Mouse (Mus musculus): ENCODE data around the gene Ryr3.
"Not testable (repeated sequence)": the region's sequence is repeated elsewhere in the genome, so short reads cannot be mapped to it uniquely, and the experiment has no call there.

Gene Ryr3

DNA sequence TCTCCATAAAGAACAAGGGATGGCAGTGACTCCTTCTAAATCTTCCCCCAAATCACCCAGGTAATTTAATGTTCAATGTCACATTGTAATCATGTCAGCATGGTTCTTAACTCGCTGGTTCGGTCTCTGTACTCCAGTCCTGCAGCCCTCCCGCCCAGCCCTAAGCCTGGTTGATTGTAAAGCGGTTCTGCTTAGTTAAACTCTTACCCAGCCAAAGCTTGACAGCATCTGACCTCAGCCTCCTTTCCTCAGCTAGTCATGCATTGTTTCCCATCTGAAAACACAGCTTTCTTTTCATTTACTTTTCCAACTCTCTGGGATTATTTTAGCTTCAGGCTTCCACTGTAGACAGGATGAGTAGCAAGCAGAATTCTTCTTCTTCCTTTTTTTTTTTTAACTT lies 121.7 kb downstream of the Ryr3 start:
- DNase-seq (ENCODE audit: low spot score in 2 of 2), result no peak

DNA sequence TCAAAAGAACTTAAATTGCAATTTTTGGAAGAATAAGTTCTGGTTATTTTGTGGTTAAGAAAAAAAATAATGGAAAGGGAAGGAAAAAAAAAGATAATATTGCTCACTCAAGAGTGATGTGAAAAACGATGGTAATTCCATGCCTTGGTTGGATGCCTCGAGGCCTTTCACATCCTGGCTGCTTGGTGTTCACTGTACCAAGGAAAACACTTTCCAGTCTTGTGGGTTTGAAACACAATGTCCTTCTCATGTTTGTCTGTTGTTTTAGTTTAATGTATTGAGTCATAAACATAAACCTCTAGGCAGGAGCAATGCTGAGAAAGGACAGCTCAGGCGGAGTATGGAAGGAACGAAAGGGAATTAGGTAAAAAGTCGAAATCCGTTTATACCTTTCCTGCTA lies 122.8 kb downstream of the Ryr3 start:
- DNase-seq (ENCODE audit: low spot score in 2 of 2), result no peak

DNA sequence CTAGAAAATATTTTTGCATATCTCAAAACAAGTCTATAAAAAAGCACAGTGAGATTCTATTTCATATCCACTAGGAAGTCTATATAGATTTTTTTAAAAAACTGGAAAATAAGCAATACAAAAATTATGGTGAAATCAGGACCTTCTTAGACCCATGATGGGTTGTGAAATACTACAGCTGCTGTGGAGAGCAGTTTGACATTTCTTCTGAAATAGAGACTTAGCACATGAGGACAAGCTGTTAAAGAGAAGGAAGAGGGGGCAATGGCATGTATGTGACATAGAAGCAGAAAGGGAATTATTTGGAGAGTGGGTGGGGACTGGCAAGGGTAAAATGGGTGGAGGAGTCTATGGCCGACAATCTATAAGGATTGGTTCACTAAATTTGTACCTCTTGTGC lies 124.1 kb downstream of the Ryr3 start:
- no peak for DNase-seq (ENCODE audit: low spot score in 2 of 2)

DNA sequence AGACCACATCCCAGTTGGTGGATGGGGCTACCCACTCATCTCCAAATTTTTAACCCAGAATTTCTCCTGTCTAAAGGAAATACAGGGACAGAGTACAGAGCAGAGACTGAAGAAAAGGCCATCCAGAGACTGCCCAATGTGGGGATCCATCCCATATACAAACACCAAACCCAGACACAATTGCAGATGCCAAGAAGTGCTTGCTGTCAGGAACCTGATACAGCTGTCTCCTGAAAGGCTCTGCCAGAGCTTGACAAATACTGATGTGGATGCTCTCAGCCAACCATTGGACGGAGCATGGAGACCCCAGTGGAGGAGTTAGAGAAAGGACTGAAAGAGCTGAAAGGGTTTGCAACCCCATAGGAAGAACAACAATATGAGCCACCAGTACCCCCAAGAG lies 125.6 kb downstream of the Ryr3 start:
- DNase-seq (ENCODE audit: low spot score in 2 of 2), result not testable (repeated sequence)

DNA sequence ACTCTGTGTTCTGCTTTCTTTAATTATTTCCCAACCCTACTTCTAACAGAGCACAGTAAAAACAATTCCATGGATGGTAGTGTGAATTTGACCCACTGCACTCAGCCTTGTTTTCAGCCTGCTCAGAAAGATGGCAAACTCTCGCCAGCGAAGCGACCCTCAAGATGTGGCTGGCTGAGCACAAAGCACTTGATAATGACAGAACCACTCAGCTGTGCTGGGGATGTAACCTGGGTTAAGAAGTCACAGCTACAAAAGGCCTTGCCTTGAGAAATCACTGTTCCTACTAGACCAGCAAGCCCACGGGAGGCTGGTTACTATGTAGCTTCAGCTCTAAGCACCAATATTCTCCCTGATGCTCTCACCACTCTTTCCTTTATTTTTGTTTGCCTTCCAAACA lies 140.5 kb downstream of the Ryr3 start:
- no peak for DNase-seq (ENCODE audit: low spot score in 2 of 2)

DNA sequence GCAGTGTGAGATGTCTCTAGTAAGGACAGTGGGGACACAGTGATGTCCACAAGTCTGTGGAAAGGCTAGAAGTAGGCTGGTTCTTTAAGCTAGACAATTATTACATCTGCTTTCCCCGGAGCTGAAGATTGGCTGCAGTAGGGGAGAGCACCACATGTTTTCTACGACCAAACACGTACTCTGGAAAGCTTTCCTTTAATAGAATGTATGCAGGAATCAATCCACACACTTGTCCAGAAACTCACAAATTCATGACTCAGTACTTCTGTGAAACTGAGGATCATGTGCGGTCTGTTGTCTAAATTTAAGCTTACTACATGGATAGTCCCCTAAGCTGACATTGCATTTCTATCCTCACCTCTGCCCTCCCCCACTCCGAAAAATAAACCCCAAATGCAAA lies 157.5 kb downstream of the Ryr3 start:
- no peak for DNase-seq (ENCODE audit: low spot score in 2 of 2)

DNA sequence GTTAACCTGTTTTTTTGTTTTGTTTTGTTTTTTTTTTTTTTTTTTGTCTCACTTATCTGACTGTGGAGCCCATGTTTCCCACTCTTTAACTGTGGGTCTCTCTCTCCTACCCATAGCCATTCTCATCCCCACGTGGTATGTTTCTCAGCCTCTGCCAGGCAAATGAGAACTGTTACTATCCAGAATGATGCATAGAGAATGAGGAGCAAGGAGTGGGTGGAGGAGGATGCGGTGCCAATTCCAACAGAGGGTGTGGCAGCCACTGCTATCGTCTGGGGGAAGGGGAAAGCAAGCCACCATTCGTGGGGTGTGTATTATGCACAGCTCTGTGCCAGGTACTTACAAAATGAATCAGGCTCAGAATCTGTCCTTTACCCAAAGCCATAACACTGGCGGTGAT lies 158.0 kb downstream of the Ryr3 start:
- peak; percentile 27 to 55 for DNase-seq (ENCODE audit: low spot score in 2 of 2)

DNA sequence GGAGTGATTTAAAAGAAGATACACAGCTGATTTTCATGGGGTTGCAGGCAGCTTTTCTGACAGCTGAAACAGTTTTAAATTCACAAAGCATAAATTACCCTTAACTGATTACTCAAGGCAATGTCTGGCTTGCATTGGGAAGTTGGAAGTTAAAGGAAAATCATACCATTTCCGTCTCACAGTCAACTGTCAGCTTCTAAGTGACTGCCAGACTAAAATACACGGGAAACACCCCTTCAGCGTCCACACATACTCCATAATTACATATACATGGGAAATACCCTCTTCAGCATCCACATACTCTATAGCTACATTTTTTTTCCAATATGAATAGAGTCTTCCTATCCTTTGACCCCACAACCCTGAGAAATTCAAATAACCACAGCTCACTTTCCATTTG lies 158.8 kb downstream of the Ryr3 start:
- DNase-seq (ENCODE audit: low spot score in 2 of 2), result no peak

DNA sequence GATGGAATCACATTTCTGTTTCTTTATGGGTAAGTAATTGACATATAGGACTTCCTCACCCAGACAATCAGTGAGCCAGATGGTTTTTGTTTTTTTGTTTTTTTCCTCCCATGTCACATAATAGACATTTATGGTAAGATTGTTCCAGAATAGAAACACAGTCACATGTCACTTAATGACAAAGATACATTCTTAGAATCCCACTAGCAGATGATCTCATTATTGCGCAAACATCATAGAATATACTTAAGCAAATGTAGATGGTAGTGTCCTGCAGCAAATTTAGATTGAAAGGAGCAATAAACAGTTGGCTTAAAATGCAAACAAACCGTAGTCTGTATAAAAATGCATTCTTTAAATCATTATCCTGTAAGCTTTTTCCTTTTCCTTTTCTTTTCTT lies 161.3 kb downstream of the Ryr3 start:
- no peak for DNase-seq (ENCODE audit: low spot score in 2 of 2)

DNA sequence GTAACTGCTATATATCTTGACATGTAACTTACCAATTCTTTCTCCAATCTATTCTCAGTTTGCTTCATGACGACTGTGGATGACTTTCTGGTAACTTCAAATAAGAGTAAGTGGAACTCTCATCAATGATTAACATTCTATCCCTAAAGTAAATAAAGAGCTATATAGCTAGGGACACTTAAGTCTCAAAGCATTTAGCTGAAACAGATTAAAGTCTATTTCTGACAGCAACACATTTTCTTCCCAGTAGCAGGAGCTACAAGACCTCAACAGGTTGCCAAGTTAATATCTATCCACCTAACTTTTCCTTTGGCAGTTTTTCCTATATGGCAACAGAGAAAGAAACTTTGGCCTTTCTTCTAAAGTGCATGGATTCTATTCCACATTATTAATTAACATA lies 167.1 kb downstream of the Ryr3 start:
- DNase-seq (ENCODE audit: low spot score in 2 of 2), result no peak

DNA sequence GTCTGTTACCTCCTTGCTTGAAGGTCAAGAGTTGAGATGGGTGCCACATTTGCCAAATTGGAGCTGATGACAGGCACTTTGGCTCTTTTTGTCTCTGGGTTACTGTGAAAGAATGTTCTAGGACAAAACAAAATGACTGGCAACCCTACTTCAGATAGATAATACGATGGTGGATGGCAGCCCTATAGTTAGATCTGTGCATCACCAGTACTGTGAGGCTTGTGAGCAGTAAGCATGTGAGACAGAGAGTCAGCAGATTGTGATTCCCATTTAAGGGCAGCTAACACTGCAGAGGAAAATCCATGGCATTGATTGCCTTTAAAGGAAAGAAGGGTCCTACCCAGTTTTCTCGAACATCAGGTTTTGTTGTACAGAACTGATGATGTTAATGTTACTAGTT lies 180.3 kb downstream of the Ryr3 start:
- no peak for DNase-seq (ENCODE audit: low spot score in 2 of 2)

DNA sequence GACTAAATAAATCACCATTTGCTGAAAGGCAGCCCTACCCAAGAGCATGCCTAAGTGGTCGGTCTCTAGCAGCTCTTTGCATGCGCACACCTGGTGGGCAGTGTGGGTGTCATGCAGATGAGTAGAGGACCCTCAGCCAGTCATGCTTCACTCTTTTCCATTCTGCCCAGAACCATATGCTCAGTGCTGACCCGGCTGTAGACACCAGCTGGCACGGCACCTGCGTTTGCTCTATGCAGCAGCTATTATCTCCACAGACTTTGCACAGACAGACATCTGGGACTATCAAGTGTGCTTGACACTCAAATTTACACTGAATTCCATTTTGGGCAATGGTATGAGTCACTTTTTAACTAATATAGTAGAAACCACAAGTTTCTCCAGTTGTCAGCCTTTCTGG lies 186.2 kb downstream of the Ryr3 start:
- no peak for DNase-seq (ENCODE audit: low spot score in 2 of 2)

DNA sequence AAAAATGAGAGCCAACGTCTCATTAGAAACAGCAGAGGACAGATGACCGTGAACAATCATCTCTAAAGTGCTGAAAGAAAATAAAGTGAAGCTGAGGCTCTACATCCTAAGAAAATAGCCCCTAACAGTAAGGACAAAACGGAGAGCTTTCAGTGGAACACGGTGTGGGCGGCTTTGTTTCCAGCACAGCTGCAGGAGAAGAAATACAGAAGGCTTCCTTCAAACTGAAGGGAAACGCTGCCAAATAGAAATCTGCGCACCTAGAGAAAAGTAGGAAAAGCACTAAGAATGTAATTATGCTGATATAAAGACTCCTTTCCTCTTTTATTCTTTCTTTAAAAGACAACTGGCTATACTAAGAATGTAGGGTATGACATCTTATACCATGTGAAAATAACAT lies 197.0 kb downstream of the Ryr3 start:
- DNase-seq (ENCODE audit: low spot score in 2 of 2), result no peak

DNA sequence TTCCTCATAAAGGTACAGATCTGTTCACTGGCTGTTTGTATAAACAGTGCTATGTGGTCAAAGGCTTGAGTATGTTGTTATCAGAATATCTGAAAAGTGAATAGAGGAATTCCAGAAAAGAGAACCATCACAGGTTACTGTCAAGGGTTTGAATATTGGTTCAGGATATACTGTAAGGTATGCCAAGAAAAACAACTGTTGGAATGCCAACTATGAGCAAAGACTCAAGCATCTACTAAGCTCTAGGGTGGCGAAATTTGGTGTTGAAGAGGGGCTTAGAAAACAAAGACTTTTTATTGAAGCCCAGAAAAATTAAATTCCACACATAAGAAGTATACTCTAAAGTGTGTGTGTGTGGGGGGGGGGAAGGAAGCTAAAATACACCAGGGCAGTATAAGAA lies 198.6 kb downstream of the Ryr3 start:
- DNase-seq (ENCODE audit: low spot score in 2 of 2), result no peak

DNA sequence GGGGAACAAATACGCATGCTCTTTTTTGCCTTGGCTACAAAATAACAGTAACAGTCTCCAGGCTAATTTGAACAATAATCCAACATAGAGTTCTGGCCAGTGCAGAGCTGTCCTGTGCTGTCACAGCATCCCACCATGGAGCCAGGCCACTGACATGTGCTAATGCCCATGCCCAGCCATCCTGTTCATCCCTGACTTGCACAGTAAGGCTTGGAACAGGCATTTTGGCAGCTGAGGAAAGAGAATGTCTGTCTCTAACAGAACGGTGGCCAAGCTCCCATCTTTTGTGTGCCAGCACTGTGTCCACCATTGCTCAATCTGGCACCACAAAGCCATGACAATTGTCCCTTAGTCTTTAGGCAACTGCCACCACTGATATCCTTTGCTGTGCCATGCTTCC lies 200.7 kb downstream of the Ryr3 start:
- DNase-seq (ENCODE audit: low spot score in 2 of 2), result no peak

DNA sequence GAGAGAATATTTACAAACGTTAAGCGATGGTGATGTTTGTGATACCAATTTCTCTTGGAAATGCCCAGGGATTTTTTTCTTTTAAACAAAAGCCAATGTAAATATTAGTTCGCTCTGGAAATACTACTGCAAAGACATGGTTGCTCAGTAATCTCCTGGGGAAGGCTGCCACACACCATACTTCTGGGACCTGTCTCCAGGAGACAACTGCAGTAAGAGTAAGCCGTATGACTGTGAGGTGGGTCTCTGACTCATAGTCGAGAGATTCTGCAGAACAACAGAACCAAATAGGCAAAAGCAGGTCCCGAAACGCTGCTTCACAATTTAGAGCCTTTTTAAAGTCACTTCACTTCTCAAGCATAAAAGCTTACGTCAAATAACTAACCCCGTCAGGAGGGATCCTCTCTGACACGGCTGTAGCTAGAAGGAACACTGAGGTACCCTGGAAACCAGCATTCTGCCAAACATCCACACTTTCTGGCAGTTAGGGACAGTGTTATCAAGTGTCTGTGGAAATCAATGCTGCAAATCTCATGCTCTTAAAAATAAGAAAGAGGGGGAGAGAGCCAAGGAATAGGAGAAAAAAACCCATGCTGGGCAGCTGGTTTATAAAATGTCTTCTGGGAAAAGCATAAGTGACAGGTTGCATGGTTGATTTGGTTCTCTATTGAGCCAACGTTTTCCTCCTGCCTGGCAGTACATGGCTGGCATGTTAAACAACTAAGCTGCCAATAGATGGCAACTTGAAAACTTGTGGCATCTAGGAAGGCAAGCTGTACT lies 207.7 kb downstream of the Ryr3 start:
- no peak for DNase-seq (ENCODE audit: low spot score in 2 of 2)

DNA sequence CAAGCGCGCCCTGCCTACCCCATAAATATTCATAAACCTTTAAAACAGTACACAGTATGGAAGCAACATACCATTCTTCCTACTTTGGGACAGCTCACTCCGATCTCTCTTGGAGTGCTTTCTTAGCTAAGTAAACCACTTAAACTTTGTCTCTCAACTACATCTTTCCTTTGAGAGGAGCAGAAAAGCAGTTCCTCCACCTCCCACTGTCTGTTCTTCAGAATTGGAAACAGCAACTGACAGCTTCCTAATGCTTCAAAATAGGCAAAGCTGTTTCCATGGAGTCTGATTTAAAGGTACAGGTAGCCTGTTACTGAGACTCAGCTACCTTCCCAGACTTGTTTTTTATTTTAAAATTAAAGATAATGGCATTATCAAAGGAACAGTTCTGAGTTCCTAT lies 218.4 kb downstream of the Ryr3 start:
- DNase-seq (ENCODE audit: low spot score in 2 of 2), result no peak

DNA sequence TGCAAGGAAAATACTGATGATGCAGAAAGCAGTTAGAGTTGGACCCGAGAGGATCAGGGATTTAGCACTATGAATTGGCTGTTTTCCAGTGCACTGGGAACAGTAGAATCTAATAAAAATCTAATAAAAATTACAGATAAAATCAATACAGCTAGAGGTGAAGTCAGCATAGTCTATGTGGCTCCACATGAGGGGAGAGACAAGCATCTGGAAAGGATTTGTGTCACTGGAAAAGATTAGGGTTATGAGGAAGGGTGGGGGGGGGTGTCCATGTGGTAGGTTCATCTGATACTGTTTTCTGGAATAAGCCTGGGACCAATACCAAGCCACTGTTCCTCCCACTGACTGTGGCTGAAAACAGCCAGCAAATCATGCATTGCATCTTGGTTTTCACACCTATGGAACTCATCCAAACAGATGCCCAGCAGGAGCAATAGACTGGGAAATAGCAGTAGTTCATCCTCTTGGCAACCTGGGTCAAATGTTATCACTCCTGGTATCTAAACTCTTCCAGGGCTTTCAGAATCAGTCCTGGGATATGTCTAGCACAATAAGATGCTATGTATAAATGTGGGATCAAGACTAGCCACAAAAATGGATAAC lies 233.9 kb downstream of the Ryr3 start:
- no peak for DNase-seq (ENCODE audit: low spot score in 2 of 2)

DNA sequence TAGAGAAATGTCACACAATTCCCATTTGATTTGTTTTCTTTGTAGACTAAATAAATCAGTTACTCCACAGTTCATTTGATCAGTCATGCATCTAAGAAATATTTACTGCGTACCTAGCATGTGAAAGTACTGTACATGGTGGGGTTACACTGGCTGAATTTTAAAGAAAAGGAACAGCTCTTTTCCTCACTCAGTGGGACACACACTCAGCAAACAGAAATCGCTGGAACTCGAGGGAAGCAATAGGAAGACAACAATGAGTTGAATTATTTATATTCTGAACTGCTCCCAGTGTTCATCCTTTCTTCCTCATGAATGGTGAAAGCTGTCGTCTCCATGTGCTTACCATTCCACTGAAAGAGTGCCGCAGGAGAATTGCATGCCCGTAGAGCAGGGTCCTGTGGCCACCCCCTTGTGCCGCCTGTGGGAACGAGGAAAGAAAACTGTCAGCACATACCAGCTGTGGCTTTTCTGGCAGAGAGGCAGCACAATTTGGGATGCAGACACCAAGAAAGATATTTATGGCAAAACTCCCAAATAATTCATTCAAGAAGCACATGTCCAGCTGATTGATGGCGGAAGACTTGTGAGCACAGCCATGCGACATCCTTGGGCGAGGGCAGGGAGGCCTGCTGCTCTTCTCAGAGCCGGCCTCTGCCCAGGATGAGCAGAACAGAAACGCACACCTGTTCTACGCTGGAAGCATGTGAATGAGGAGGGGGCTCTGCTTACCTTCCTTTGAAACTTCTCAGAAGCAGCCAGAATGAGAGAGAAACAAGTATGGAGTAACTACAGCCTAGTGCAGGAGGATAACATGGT lies 249.9 kb downstream of the Ryr3 start:
- DNase-seq (ENCODE audit: low spot score in 2 of 2), result no peak

DNA sequence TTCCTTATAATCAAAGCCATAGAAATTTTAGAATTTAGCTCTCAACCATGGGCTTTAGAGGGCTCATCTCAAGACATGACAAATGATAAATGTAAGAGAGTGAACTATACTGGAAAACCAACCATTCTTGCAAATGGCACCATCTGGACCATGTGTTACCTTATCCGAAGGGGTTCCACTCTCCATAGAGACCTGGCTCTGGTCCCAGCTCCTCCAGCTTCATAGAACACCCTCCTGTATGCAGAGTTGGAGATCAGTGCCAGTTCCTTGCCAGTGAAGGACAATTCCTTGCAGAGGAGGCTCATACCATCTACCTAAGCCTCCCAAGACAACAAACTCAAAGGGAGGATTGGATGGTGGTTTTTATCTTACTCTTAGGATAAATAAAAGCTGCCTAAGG lies 268.0 kb downstream of the Ryr3 start:
- DNase-seq (ENCODE audit: low spot score in 2 of 2), result no peak

DNA sequence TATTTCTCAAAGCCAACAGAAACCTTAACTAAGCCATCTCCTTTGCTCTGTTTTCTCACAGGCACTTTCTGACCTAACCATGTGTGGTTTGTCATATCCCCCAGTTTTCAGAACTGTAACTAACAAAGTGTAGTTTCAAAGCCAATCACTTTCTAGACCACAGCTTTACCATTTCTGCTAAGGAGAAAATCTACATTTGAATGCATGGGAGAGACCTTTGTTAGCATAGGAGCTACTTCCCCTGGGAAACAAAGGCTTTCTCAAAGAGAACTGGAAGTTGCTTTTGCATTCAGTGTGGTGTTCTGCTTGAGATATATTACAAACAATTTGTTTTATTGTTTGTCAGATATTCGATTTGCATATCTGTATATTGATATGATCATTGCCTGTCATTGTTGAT lies 285.1 kb downstream of the Ryr3 start:
- DNase-seq (ENCODE audit: low spot score in 2 of 2), result no peak

DNA sequence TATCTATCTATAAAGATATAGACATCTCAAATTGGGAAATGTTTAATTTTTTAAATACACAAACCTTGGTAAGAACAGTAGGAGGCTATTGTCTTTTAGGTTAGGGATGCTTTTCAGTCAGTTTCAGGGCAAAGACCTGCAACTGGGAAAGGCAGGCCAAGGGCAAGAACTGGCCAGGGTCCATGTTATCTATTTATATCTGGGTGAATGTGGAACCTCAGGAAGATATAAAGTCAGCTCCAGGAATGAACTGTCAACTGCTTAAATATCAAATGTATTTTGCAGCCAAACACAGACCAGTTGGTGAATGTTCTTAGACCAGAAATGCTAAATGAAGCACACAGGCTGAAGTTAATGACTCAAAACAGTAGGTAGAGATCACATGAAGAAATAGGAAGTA lies 303.1 kb downstream of the Ryr3 start:
- no peak for DNase-seq (ENCODE audit: low spot score in 2 of 2)

DNA sequence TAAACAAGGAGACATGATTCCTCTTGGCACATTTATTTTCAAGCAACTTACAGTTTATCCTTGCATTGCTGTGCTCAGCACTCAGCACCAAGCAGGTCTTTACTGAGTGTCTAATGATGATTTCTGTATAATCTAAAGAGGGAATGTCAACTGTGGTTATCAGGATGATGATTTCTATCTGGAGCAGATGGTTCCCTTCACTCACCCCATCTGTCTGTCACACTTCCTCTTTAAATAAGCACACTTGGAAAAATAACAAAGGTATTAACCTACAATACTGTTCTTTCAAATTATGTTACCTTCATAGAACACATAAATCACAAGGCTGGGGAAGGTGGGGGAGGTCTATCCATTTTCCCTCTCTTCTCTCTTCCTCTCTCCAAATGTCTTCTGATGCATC lies 304.3 kb downstream of the Ryr3 start:
- no peak for DNase-seq (ENCODE audit: low spot score in 2 of 2)

Data from frontal cortex, postnatal 14 days (tissue).